Mouse (Mus musculus) heart, adult 11 months (tissue): Measurements from ENCODE around the gene Gm28845.

Source experiments
- DNase-seq: peaks from one replicate; pipeline ENCODE4 v3.0.0; 2022

The Gm28845 gene

GRCm38 (mm10) chr1:65119438-65119837 is at the start of gene Gm28845:
TSS of gene Gm28845 (minus strand) at chr1:65119558.
- DNase-seq, result no peak

DNA sequence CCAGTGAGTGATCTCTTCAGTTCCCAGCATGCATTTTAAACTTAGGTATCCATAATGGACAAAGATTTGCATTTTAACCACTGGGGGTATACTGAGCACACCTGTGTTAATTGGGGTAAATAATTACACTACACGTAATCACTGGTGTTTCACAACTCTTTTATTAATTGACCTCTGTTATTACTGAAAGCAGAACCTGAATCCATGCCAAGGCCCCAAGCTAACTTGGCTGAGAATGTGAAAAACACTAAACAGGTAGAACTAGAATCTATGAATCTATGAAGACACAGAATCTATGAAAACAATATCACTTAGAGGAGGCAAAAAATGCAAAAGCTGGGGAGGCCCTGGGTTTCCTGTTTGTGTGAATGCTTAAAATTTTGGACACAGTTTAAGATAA is 48.1 kb upstream of the Gm28845 start:
- peak; percentile 70 for DNase-seq

- DNase-seq, result peak; percentile 79
Measured at GRCm38 (mm10) chr1:65162210-65162609, 42.9 kb upstream of the Gm28845 start.

- DNase-seq, result peak; percentile 77
Measured at GRCm38 (mm10) chr1:65156111-65156510, 36.8 kb upstream of the Gm28845 start.

DNA sequence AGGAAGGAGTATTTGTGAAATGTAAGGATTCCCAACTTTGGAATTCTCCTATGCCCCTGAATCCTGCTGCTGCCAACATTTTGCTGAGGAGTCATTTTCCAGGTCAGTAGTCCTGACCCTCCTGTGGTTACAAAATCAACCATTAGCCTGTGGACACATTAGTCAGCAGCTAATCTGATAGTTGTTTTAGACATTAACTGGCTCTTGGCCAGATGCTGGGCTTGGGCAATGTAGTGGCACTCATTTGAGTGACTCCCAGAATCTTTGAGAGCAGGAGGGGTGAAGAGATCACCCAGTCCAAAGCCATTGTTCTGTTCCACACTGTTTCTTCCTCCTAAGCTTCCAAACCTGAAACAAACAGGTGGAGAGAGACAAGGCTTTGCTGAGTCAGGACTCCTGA is 35.5 kb upstream of the Gm28845 start:
- peak; percentile 68 for DNase-seq

DNA sequence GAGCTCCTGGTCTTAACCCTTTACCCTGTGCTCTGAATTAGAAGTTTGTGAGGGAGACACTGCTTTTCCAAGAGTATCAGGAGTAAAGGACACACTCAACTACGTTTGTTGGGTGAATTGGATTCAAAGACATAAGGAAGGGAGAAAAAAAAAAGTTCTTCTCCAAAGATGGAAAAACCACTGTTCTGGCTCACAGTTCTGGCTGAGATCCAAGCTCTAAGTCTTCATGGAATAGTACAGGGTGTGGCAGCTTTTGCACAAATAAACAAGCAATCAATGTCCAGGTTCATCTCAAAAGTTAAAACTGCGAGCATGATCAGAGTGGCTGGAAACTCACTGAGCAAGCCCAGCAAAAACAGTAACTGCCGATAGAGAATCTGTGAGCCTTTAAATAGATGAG is 28.6 kb upstream of the Gm28845 start:
- peak; percentile 19 for DNase-seq

DNA sequence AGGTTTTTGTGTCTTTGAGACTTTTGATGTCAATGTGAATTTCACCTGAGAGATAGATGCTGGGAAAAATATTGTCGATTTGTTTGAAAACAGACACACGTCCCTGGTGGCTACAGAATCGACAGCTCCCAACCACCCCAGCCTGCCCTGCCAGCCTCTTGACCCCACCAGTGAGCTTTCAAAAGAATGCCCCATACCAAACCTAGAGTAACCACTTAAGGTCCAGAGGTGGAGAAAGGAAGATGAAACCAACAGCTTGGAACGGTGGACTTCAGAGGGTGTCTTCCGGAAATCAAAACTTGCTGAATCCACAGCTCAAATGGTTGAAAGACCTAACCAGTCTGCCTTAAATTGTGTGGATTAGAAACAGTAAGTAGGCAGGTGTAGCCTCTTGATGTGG is 28.0 kb upstream of the Gm28845 start:
- DNase-seq, result peak; percentile 74

- peak; percentile 27 for DNase-seq
Measured at GRCm38 (mm10) chr1:65146601-65147000, 27.2 kb upstream of the Gm28845 start.

- no peak for DNase-seq
Measured at GRCm38 (mm10) chr1:65144783-65145182, 25.4 kb upstream of the Gm28845 start.

GRCm38 (mm10) chr1:65137560-65137959 is 18.2 kb upstream of the Gm28845 start:
- no peak for DNase-seq

GRCm38 (mm10) chr1:65132833-65133232 is 13.5 kb upstream of the Gm28845 start:
- no peak for DNase-seq

DNA sequence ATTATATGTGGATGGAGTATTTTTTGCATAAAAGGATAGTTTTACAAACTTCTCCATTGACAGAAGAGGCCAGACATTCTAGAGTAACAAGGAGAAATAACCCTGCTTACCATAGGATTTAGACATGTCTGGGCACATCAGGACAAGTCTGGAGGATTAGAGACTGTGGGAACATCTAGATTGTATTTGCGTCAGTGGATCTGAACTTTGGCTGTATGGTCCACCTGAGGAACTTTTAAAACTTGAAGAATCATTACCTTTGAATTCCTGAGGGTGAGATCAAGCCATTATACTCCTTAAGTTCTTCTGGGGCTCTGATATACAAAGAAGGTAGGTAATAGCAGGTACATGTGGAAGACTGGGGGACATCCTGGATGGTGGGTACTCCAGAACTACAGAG is 12.3 kb upstream of the Gm28845 start:
- DNase-seq, result no peak

DNA sequence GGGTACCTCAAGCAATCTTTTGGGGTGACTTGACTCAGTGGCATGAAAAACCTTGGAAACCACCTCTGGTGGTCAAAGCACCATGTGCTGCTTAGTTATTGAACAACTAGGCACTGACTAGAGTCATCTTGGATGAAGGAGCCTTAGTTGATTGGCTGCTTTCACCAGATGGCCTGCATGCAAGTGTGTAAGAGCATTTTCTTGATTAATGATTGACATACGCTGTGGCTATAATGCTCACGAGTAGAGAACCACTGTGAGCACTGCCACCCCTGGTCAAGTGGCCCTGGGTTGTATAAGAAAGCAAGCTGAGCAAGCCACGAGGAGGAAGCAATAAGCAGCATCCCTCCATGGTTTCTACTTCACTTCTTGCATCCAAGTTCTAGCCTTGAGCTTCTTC is 10.9 kb upstream of the Gm28845 start:
- peak; percentile 31 for DNase-seq

GRCm38 (mm10) chr1:65129634-65130180 is 10.3 kb upstream of the Gm28845 start:
- DNase-seq, result peak; percentile 39

DNA sequence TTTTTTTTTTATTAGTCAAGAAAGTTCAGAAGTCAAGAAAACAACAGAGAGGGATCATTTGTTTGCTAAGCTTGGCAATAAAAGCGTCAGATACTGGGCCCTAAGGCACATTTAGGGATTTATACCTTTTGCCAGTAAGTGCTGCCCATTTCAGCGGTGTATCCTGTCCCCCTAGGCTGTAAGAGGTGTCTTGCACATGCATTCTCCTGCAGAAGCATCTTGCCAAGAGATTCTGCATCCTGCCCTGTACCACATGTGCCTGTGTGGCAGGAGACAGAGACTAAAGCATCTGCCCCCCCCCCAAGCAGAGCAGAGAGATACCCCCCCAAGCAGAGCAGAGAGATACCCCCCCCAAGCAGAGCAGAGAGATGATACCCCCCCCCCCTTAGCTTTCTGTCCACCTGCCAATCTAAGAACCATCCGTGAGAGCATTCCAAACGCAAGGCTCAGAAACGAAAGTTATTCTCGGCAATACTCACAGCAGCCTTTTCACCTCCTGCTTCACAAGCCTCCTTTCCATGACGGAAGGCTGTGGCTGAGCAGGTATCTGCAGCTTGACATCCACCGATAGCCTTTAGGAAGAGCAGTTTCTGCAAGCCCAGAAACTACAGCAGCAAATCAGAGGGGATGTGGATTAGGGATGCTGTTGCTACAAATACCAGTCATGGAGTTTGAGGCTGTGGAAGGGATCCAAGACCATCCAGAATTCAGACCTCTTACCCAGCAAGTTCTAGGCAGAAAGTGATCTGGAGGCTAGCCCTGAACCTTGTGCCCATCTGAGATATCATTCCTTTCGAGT is 3.4 kb upstream of the Gm28845 start, which contains the start of gene D630023F18Rik:
D630023F18Rik (minus strand) TSS at position 641 of the 799 bp plus-strand sequence.
- peak; percentile 60 for DNase-seq

GRCm38 (mm10) chr1:65118150-65118913 is 1.0 kb downstream of the Gm28845 start:
- no peak for DNase-seq

GRCm38 (mm10) chr1:65113536-65114172 is 5.7 kb downstream of the Gm28845 start:
- peak; percentile 86 for DNase-seq

DNA sequence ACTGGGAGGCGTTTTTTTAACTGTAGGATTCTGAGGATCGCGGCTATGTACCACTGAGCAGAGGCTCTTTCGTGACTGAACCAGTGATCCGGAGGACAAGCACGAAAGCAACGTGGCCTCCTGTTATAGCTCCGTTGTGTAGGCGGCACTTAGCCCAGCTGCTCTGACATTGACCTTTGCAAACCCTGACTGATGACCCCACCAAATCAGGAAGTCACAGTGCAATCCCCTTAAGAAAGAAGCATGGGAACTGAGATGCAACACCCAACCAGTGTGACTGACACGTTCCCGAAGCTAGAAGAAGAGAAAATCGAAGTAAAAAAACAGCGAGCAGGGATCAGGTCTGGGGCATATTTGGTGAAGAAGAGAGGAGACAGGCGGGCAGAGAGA is 6.6 kb downstream of the Gm28845 start:
- peak; percentile 94 for DNase-seq

- no peak for DNase-seq
Measured at GRCm38 (mm10) chr1:65112031-65112806, 7.1 kb downstream of the Gm28845 start.

- peak; percentile 82 for DNase-seq
Measured at GRCm38 (mm10) chr1:65109756-65110435, 9.5 kb downstream of the Gm28845 start.

GRCm38 (mm10) chr1:65109196-65109595 is 10.2 kb downstream of the Gm28845 start:
- DNase-seq, result no peak
